Mouse (Mus musculus): ENCODE results near the gene Chrna7.

Gene Chrna7

GRCm38 (mm10) chr7:63212084-63212723, at the start of gene Chrna7:
TSS of gene Chrna7 (minus strand) at chr7:63212569.
- DNase-seq (ENCODE audit: low spot score): no peak

DNA sequence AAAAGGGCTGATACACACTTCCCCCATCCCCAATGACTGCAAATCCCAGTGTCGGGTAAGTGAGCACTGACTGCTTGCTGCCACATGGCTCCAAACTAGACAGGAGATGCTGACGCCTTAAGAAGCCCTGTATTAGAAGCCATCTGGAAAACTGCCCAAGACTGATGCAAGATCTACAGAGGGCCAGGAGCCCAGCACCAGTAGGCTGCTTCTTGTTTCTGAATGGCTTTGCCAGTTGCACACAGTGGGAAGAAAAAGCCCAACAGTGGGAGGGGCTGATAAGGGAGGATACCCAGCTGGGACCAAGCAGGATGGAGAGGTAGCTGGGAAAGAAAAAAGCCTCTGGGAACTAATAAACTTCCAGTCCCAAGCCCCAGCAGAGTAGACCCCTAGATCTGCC, 37.0 kb upstream of the Chrna7 start:
- DNase-seq (ENCODE audit: low spot score): no peak

GRCm38 (mm10) chr7:63237852-63238516, 25.6 kb upstream of the Chrna7 start:
- no peak for DNase-seq (ENCODE audit: low spot score)

DNA sequence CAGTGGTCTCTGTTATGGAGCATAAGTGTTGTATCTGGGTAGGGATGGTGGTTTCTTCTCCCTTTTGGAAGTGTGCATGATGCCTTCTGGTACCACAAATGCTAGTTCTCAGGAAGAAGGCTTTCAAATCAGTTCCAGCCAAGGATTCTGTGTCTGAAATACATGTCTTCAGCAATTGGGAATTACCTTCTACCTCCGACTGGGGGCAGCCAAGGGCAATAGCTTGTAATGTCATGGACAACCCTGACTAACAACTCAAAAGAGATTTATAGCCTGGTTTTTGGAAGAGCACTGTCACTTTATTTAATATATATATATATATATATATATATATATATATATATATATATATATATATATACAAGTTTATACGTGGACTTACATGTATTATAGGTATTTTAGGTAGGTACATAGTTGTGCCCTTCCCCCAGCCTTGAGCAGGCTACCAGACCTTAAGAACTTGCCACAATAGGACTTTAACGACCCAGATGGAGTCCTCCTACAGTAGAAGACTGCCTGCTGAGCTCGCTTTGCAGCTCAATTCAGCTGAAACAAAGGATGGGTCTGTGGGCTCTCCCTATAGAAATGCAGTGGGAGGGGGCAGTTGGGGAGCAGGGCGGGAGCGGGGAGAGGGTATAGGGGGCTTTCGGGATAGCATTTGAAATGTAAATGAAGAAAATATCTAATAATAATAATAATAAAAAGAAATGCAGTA, 12.9 kb upstream of the Chrna7 start:
- no peak for DNase-seq (ENCODE audit: low spot score)

- DNase-seq (ENCODE audit: low spot score): no peak
These were observed 707 bp downstream of the Chrna7 start for GRCm38 (mm10) chr7:63211641-63212083.

DNA sequence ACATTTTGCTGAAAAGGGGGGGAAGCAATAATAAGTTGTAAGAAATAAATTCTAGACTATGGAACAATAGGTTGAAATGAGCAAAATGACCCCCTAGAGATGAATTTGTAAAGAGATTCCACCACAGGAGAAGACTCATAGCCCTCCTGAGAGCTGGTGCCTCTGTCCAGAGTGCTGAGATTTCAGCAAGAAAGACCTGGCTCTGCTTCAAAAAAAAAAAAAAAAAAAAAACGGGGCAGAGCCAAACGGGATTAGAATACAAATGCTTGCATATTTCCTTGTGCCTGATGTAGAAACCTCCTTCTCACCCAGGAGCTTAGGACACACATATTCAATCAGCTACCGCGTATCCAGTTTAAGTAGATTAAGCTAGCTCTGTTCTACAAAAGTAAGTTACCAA, 2.9 kb downstream of the Chrna7 start:
- no peak for DNase-seq (ENCODE audit: low spot score)

- DNase-seq (ENCODE audit: low spot score): no peak
These were observed 5.2 kb downstream of the Chrna7 start for GRCm38 (mm10) chr7:63207137-63207536.

DNA sequence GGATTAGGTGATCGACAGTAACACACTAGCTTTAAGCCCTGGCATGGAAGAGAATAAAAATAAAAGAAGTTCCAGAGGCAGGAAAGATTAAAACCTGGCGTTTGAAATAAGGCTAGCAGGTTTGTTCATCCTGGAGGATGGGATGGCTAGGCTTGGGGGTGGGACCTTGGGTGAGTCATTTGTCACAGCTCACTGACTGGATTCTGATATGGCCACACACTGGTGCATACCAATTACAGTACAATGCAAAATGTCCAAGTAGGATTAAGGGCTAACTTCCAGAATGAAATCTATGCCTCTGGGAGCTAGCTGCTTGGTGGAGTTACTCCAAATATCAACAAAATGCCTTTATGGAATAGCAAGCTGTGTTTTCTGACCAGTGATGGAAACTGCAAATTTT, 16.8 kb downstream of the Chrna7 start:
- DNase-seq (ENCODE audit: low spot score): no peak

- DNase-seq (ENCODE audit: low spot score): no peak
These were observed 22.5 kb downstream of the Chrna7 start for GRCm38 (mm10) chr7:63189647-63190534.

- DNase-seq (ENCODE audit: low spot score): no peak
These were observed 42.1 kb downstream of the Chrna7 start for GRCm38 (mm10) chr7:63170063-63170787.

- no peak for DNase-seq (ENCODE audit: low spot score)
These were observed 47.8 kb downstream of the Chrna7 start for GRCm38 (mm10) chr7:63164617-63165016.

GRCm38 (mm10) chr7:63162272-63162864, 50.0 kb downstream of the Chrna7 start:
- no peak for DNase-seq (ENCODE audit: low spot score)

- no peak for DNase-seq (ENCODE audit: low spot score)
These were observed 59.1 kb downstream of the Chrna7 start for GRCm38 (mm10) chr7:63153239-63153638.

- no peak for DNase-seq (ENCODE audit: low spot score)
These were observed 63.6 kb downstream of the Chrna7 start for GRCm38 (mm10) chr7:63148740-63149139.

- no peak for DNase-seq (ENCODE audit: low spot score)
These were observed 64.0 kb downstream of the Chrna7 start for GRCm38 (mm10) chr7:63148321-63148720.

DNA sequence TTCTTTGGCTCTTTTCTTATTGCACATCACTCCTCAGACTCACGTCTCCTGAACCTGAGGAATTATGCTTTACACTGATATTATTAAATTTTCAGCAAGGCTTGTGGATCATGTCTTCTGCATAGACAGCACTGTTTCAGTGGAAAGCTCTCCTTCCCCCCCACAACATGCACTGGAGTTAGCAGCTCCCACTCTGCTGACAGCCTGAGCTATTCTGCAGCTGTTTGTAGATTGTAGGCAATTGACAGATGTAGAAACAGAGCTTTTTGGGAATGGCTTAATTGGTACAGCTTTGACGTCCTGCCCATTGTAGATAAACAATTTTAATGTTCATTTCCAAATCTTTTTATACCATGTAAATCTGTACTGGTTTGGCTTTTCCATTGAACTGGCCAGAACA, 89.8 kb downstream of the Chrna7 start:
- no peak for DNase-seq (ENCODE audit: low spot score)

DNA sequence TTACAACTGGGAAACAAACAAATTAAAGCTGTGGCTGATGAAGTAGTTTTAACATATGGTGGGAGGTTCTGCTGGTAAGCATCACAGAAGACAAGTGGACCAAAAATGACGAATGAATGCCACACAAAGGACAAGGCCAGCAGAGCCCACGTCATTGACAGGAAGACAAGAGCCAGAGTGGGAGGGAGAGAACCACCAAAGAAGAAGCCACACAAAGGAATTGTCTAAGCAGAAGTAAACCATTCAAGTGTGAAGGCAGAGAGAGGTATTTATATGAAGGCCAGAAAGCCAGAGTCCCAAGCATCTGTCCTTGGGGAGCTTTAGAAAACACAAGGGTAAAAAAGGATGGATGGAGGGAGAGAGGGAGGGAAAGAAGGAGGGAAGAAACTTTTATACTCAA, 98.7 kb downstream of the Chrna7 start:
- DNase-seq (ENCODE audit: low spot score): no peak

- no peak for DNase-seq (ENCODE audit: low spot score)
These were observed 99.1 kb downstream of the Chrna7 start for GRCm38 (mm10) chr7:63113252-63113651.

DNA sequence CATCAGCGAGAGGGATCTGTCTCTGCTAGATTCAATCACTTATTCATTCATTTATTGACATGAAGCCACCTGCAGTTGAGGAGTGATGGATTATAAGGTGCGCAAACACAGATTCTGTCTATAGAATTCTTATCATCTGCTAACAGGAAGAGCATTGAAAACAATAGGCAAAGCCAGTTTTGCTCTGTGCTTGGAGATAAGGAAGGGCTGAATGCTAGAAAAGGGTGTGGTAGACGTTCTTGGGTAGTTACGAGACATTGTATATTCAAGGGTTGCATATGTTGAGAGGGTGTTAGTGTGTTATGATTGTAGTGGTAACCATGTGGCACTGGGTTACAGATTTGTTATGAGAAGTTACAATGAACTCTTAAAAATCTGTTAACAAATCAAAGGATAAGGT, 103.0 kb downstream of the Chrna7 start:
- DNase-seq (ENCODE audit: low spot score): no peak

GRCm38 (mm10) chr7:63085954-63086353, 126.4 kb downstream of the Chrna7 start:
- no peak for DNase-seq (ENCODE audit: low spot score)

DNA sequence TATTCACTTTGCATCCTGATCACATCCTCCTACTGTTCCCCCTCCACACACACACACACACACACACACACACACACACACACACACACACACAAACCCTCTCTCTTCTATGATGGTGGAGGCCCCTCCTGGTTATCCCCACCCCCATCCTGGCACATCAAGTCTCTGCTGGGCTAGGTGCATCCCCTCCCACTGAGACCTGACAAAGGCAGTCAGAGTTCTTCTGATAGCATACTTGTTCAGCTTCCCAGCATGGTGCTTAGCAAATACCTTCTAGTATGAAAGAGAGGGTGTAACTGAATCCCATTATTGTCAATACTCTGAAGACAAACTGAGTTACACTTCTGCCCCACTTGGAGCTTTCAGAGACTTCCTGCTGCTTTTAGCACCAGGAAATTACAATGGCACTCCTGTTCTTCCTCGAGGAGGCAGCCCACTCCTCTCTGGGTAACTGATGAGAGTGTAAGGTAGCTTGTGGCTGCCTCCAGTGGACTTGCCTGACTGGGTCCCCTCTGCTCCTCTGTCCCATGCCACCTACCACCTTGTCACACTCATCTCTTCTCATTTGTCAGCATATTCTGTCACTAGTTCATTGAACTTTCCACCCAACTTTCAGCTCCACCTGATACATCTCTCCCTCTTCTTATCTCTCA, 127.9 kb downstream of the Chrna7 start:
- no peak for DNase-seq (ENCODE audit: low spot score)

All from T-cell, adult 2 months (primary cell).